Mouse (Mus musculus) forebrain, embryonic 11.5 days (tissue): ENCODE measurements around the gene Pum2. TPM values are rescaled to one million over a fixed set of nuclear protein-coding genes. Genes with fewer than 3 reads are reported as not detected.

Experiments used
- ATAC-seq: fragments of 200-750 bp; cut with Nextera tagmentation; replicated peaks from 2 replicates; pipeline ENCODE4 v1.8.0; 2017; ENCODE audit warnings: moderate TSS enrichment; ENCODE audit not compliant: low FRiP score
- DNase-seq: peaks from one replicate; pipeline ENCODE4 v3.0.0-alpha.2; 2017; ENCODE audit warnings: low spot score
- H3K27ac ChIP-seq: fragments of 300-500 bp; sonication (generic); 2 replicates; pipeline ENCODE4 v1.5.1; 2014; ENCODE audit warnings: low read depth, low read length
- H3K27me3 ChIP-seq: fragments of 300-500 bp; sonication (generic); 2 replicates; pipeline ENCODE4 v1.6.1; 2014; ENCODE audit warnings: mild to moderate bottlenecking, low read length, mixed read lengths; ENCODE audit not compliant: control insufficient read depth, insufficient read depth
- H3K36me3 ChIP-seq: fragments of 300-500 bp; sonication (generic); 2 replicates; pipeline ENCODE4 v1.6.1; 2014; ENCODE audit warnings: mild to moderate bottlenecking, low read length, moderate library complexity, mixed read lengths; ENCODE audit not compliant: control insufficient read depth, insufficient read depth
- H3K4me1 ChIP-seq: fragments of 300-500 bp; sonication (generic); replicated peaks from 2 replicates; pipeline ENCODE4 v1.6.1; 2014; ENCODE audit warnings: low read length, mixed read lengths; ENCODE audit not compliant: control insufficient read depth, insufficient read depth
- H3K4me2 ChIP-seq: fragments of 300-500 bp; sonication (generic); 2 replicates; pipeline ENCODE4 v1.6.1; 2014; ENCODE audit warnings: low read depth, mild to moderate bottlenecking, low read length, moderate library complexity, mixed read lengths; ENCODE audit not compliant: severe bottlenecking
- H3K4me3 ChIP-seq: fragments of 300-500 bp; sonication (generic); 2 replicates; pipeline ENCODE4 v1.5.1; 2014; ENCODE audit warnings: low read depth, low read length
- H3K9ac ChIP-seq: fragments of 300-500 bp; sonication (generic); 2 replicates; pipeline ENCODE4 v1.6.1; 2014; ENCODE audit warnings: low read length
- H3K9me3 ChIP-seq: fragments of 300-500 bp; sonication (generic); 2 replicates; pipeline ENCODE4 v1.6.1; 2016; ENCODE audit warnings: low read length, mixed read lengths; ENCODE audit not compliant: control insufficient read depth
- WGBS: fragments of 180-500 bp; shearing (Covaris S2); extraction: QIAGEN DNeasy Blood & Tissue Kit; methylation state at CpG from one replicate; pipeline ENCODE4 v1.1.7; 2014; 5-methylcytosine and 5-hydroxymethylcytosine counted together
- polyA plus RNA-seq: library from polyadenylated mRNA; unstranded; fragments of >200 nt; fragmentation: Nextera tagmentation; extraction: Ambion mirVana; gene quantifications from 2 replicates; pipeline ENCODE4 v1.2.1, GENCODE M21; 2014

Pum2 gene
- polyA plus RNA-seq, 1 experiment from 2014 or later = 106 TPM

GRCm38 (mm10) chr12:8784189-8784588, 110.3 kb downstream of the Pum2 start:
- DNase-seq = no peak
- Histone ChIP-seq H3K4me1 (no peaks in the 10 kb centered on the region), H3K36me3 (no peaks in the 10 kb centered on the region; the same call in 1 of the 2 replicates), H3K4me3 (no peak overlapping the region), H3K9ac (no peak overlapping the region), H3K4me2 (no peak overlapping the region), H3K27ac (no peak overlapping the region), H3K27me3 (no peaks in the 10 kb centered on the region), H3K9me3 (no peaks in the 10 kb centered on the region)
- no peak for ATAC-seq
- WGBS = 86% methylated on average over 9 of the region's 9 CpGs

DNA sequence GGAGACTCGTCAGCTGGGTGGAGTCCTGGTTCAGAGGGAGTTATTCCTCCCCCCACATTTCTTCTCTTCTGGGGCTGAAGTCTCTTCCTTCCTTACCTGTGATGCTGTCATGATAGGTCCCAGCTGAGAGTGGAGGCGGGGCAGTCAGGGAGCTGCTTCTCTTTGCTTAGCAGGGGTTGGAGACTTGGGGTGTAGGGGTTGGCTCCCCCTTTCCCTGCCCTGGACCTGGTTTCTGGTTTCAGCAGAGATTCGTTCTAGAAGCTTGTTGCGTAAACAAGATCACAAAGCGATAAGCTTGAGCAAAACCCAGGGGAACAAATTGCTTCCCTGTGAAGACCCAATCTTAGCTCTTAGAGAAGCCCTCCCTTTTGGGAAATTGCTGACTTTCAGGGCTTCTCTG, 112.5 kb downstream of the Pum2 start:
- DNase-seq (no peak), ATAC-seq (no peak)
- Histone ChIP-seq H3K4me2 (no peak overlapping the region), H3K4me3 (no peak overlapping the region), H3K9me3 (no peaks in the 10 kb centered on the region), H3K4me1 (no peaks in the 10 kb centered on the region), H3K27ac (no peak overlapping the region), H3K27me3 (no peaks in the 10 kb centered on the region), H3K9ac (no peak overlapping the region), H3K36me3 (peaks cover 4% of the 10 kb centered on the region)
- 90% methylated on average over 5 of the region's 5 CpGs for WGBS

GRCm38 (mm10) chr12:8786984-8787730, 113.2 kb downstream of the Pum2 start:
- Histone ChIP-seq H3K4me3 (no peak overlapping the region), H3K9me3 (no peaks in the 10 kb centered on the region), H3K4me1 (no peaks in the 10 kb centered on the region), H3K27ac (no peak overlapping the region), H3K36me3 (peaks cover 7% of the 10 kb centered on the region), H3K9ac (no peak overlapping the region), H3K4me2 (no peak overlapping the region), H3K27me3 (no peaks in the 10 kb centered on the region)
- DNase-seq = no peak
- no peak for ATAC-seq
- 94% methylated on average over 12 of the region's 12 CpGs for WGBS

GRCm38 (mm10) chr12:8788469-8788868, 114.5 kb downstream of the Pum2 start:
- no peak for DNase-seq
- H3K4me3 ChIP-seq = no peak overlapping the region
- WGBS = 57% methylated on average over 3 of the region's 3 CpGs
- H3K4me1 ChIP-seq = no peaks in the 10 kb centered on the region
- no peak for ATAC-seq
- no peaks in the 10 kb centered on the region for H3K27me3 ChIP-seq
- no peak overlapping the region for H3K4me2 ChIP-seq
- H3K36me3 ChIP-seq = peaks cover 10% of the 10 kb centered on the region
- no peak overlapping the region for H3K27ac ChIP-seq
- H3K9ac ChIP-seq = no peak overlapping the region
- no peaks in the 10 kb centered on the region for H3K9me3 ChIP-seq

- no peak overlapping the region for H3K4me3 ChIP-seq
- no peak overlapping the region for H3K9ac ChIP-seq
- ATAC-seq (no peak), DNase-seq (no peak)
- no peaks in the 10 kb centered on the region; the same call in 1 of the 2 replicates for H3K9me3 ChIP-seq
- H3K27ac ChIP-seq = no peak overlapping the region
- WGBS = 94% methylated on average over 12 of the region's 12 CpGs
- H3K4me1 ChIP-seq = no peaks in the 10 kb centered on the region
- H3K36me3 ChIP-seq = peaks cover 21% of the 10 kb centered on the region
- no peak overlapping the region for H3K4me2 ChIP-seq
- no peaks in the 10 kb centered on the region for H3K27me3 ChIP-seq
These were observed 116.7 kb downstream of the Pum2 start for GRCm38 (mm10) chr12:8790615-8791014.

DNA sequence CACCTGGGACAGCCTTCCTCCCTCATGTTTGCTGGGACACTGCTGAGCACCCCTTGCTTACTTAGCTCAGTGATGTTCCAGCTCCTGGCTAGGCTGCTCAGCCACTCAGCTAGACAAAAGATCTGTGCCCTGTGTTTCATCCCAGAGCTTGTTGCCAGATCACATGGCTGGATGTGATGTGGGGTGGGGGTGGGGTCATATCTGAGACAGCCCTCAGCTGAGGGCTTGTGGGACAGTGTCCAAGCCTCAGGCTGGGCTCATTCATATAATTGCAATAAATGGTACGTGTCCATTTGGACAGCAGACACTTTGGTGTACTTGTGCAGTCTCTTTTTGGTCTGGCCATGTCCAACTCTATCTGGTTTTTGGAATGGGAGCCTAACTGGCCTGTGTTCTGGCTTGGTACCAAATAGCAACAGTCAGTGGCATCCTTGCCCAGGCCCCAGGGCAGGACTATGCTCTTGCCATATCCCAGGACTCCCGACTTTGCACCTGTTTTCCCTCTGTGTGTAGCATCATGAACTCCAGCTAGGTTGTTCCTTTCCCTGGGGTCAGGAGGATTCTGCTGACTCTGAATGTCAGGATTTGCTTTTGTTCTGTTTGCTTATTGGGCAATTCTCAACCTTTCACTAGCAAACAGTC, 119.6 kb downstream of the Pum2 start:
- H3K4me3 ChIP-seq = no peak overlapping the region
- WGBS = 88% methylated on average over 2 of the region's 2 CpGs
- no peak for ATAC-seq
- no peak overlapping the region for H3K9ac ChIP-seq
- peaks cover 21% of the 10 kb centered on the region for H3K36me3 ChIP-seq
- no peak overlapping the region for H3K27ac ChIP-seq
- no peaks in the 10 kb centered on the region for H3K27me3 ChIP-seq
- DNase-seq = no peak
- H3K4me1 ChIP-seq = no peaks in the 10 kb centered on the region
- no peak overlapping the region for H3K4me2 ChIP-seq
- no peaks in the 10 kb centered on the region; the same call in 1 of the 2 replicates for H3K9me3 ChIP-seq

DNA sequence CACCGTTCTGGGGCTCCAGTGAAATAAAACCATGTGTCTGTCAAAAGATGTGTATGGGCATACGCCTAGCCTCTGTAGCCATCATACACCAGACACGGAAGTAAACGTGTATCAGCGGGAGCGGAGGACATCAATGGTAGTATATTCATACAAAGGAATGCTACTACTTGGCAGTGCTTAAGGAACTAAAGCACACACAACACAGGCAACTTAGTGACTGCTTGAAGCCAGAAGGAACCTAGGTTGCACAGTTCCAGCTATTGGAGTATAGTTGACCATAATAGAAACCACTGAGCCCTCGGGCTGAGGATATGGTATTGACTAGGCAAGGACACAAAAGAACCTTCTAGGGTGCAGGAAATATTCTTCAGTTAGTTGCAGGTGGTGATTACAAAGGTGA, 124.0 kb downstream of the Pum2 start:
- H3K9ac ChIP-seq = no peak overlapping the region
- H3K9me3 ChIP-seq = no peaks in the 10 kb centered on the region; the same call in 1 of the 2 replicates
- 88% methylated on average over 7 of the region's 7 CpGs for WGBS
- DNase-seq = no peak
- H3K27me3 ChIP-seq = no peaks in the 10 kb centered on the region
- H3K4me3 ChIP-seq = no peak overlapping the region
- H3K4me1 ChIP-seq = no peaks in the 10 kb centered on the region
- no peak overlapping the region for H3K27ac ChIP-seq
- H3K4me2 ChIP-seq = no peak overlapping the region
- no peak for ATAC-seq
- H3K36me3 ChIP-seq = peaks cover 13% of the 10 kb centered on the region

DNA sequence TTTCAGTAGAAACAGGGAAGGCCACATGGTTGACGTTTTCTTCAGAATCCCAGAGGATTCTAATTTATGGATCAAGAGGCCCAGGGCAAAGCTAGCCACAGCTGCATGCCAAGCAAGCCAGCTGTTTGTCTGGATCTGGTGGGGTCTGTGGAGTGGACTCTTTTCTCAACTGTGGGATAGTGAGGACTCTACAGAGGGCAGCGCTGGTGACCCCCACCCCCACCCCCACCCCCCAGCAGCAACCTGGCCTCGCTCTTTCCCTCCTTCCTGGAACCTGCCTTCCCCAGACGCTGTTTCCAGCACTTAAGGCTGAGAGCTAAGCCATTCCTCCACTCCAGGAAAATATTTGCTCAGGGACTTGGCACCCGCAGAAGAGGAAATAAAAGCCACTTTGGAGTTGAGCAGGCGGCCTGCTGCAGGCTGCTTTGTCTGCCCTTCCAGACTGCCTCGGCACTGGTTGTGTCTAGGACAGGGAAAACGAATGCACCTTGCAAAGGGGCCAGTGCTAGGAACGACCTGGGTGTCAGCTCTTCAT, 124.6 kb downstream of the Pum2 start:
- H3K9me3 ChIP-seq = no peaks in the 10 kb centered on the region; the same call in 1 of the 2 replicates
- no peaks in the 10 kb centered on the region for H3K4me1 ChIP-seq
- no peak overlapping the region for H3K4me2 ChIP-seq
- H3K4me3 ChIP-seq = no peak overlapping the region
- 68% methylated on average over 9 of the region's 9 CpGs for WGBS
- ATAC-seq = no peak
- H3K9ac ChIP-seq = no peak overlapping the region
- H3K36me3 ChIP-seq = peaks cover 10% of the 10 kb centered on the region
- H3K27me3 ChIP-seq = no peaks in the 10 kb centered on the region
- DNase-seq = no peak
- H3K27ac ChIP-seq = no peak overlapping the region
